Mouse (Mus musculus) cerebellum, adult 2 months (tissue): ENCODE data around the gene Clgn.

Source experiments
- CTCF ChIP-seq: fragments of 200-500 bp; IDR thresholded peaks from 2 replicates; pipeline ENCODE4 v1.5.1; 2011; ENCODE audit warnings: low read depth, mild to moderate bottlenecking, control low read depth, low read length, moderate library complexity, borderline replicate concordance; ENCODE audit not compliant: insufficient read depth
- POLR2A ChIP-seq: fragments of 200-500 bp; IDR thresholded peaks from 2 replicates; pipeline ENCODE4 v1.6.1; 2011; ENCODE audit warnings: low read length, control low read depth, borderline replicate concordance; ENCODE audit not compliant: insufficient read depth

GRCm38 (mm10) chr8:83397726-83398125 lies 8.1 kb downstream of the Clgn start:
- no peak for TF ChIP-seq CTCF
- no peak for TF ChIP-seq POLR2A
